Mouse (Mus musculus): ENCODE data around the gene Zfp937.
"Not testable (repeated sequence)": the region's sequence is repeated elsewhere in the genome, so short reads cannot be mapped to it uniquely, and the experiment has no call there.

DNA sequence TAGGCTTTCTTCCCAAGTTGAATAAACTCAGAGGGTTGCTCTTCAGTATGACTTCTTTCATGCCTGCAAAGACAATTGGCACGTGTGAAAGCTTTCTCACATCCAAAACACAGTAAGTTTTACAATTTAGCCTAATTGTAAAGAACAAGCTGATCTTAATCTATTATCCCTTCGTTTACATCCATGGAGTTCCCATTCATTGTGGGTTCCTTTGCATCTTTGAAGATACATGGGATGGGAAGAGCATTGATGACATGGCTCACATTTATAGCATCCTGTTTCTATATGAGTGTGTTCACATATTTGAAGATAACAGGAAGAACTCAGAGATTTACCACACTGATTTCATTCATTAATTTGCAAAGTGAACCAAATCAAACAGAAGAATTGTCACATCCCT lies 37.6 kb downstream of the Zfp937 start, which contains the start of gene Gm21994:
- not testable (repeated sequence) for TF ChIP-seq CTCF, EP300 (IDR thresholded peaks at IDR 0.05; ENCODE audit: low read depth)

All from liver, postnatal 0 days (tissue).